Mouse (Mus musculus) intestine, embryonic 16.5 days (tissue): ENCODE results near the gene Gm3015. TPM values are rescaled to one million over a fixed set of nuclear protein-coding genes. Genes with fewer than 3 reads are reported as not detected.
"Not testable (repeated sequence)": the region's sequence is repeated elsewhere in the genome, so short reads cannot be mapped to it uniquely, and the experiment has no call there.

Experiments
- ATAC-seq: fragments of 200-750 bp; cut with Nextera tagmentation; 2 replicates; pipeline ENCODE4 v1.8.0; 2017; ENCODE audit warnings: moderate TSS enrichment, moderate library complexity
- H3K27ac ChIP-seq: fragments of 300-500 bp; sonication (generic); 2 replicates; pipeline ENCODE4 v1.5.1; 2014; ENCODE audit warnings: mild to moderate bottlenecking, low read length
- H3K27me3 ChIP-seq: fragments of 300-500 bp; sonication (generic); replicated peaks from 2 replicates; pipeline ENCODE4 v1.6.1; 2014; ENCODE audit warnings: low read length, control low read depth, mixed read lengths; ENCODE audit not compliant: control insufficient read depth, insufficient read depth
- H3K36me3 ChIP-seq: fragments of 300-500 bp; sonication (generic); 2 replicates; pipeline ENCODE4 v1.6.1; 2014; ENCODE audit warnings: low read length, control low read depth; ENCODE audit not compliant: control insufficient read depth, insufficient read depth
- H3K4me1 ChIP-seq: fragments of 300-500 bp; sonication (generic); 2 replicates; pipeline ENCODE4 v1.6.1; 2014; ENCODE audit warnings: low read length, control low read depth, mixed read lengths; ENCODE audit not compliant: control insufficient read depth, insufficient read depth
- H3K4me2 ChIP-seq: fragments of 300-500 bp; sonication (generic); 2 replicates; pipeline ENCODE4 v1.6.1; 2014; ENCODE audit warnings: low read depth, low read length, control low read depth
- H3K4me3 ChIP-seq: fragments of 300-500 bp; sonication (generic); 2 replicates; pipeline ENCODE4 v1.5.1; 2014; ENCODE audit warnings: mild to moderate bottlenecking, low read length
- H3K9ac ChIP-seq: fragments of 300-500 bp; sonication (generic); 2 replicates; pipeline ENCODE4 v1.6.1; 2014; ENCODE audit warnings: low read depth, low read length
- H3K9me3 ChIP-seq: fragments of 300-500 bp; sonication (generic); 2 replicates; pipeline ENCODE4 v1.6.1; 2016; ENCODE audit warnings: low read length, control low read depth; ENCODE audit not compliant: control insufficient read depth
- WGBS: fragments of 180-500 bp; shearing (Covaris S2); extraction: QIAGEN DNeasy Blood & Tissue Kit; methylation state at CpG from one replicate; pipeline ENCODE4 v1.1.7; 2014; 5-methylcytosine and 5-hydroxymethylcytosine counted together
- polyA plus RNA-seq: library from polyadenylated mRNA; unstranded; fragments of >200 nt; fragmentation: Nextera tagmentation; extraction: Ambion mirVana; gene quantifications from 2 replicates; pipeline ENCODE4 v1.2.1, GENCODE M21; 2015

Gene Gm3015
- not detected in 2 replicates for polyA plus RNA-seq

- not testable (repeated sequence) for ATAC-seq, H3K4me1 ChIP-seq, H3K4me3 ChIP-seq, H3K36me3 ChIP-seq, H3K27me3 ChIP-seq, H3K9ac ChIP-seq, H3K4me2 ChIP-seq, H3K9me3 ChIP-seq, H3K27ac ChIP-seq
- no CpG with 5 or more reads among the region's 1 CpGs for WGBS
These were observed at the start of gene Gm3015 for GRCm38 (mm10) chr14:42768721-42769120. Gene Gm3015 (minus strand): TSS chr14:42768821.

- ATAC-seq = not testable (repeated sequence)
These were observed 29.3 kb upstream of the Gm3015 start, which contains the start of gene Gm10377 for GRCm38 (mm10) chr14:42797887-42798286. Gene Gm10377 (minus strand): TSS chr14:42797987.

More at GRCm38 (mm10) chr14:42797887-42798286, 29.3 kb upstream of the Gm3015 start, which contains the start of gene Gm10377:
- not testable (repeated sequence) for H3K27me3 ChIP-seq, H3K27ac ChIP-seq, H3K4me3 ChIP-seq, H3K9ac ChIP-seq, H3K9me3 ChIP-seq, H3K4me2 ChIP-seq, H3K36me3 ChIP-seq, H3K4me1 ChIP-seq

Other genes starting within 250 kb of the Gm3015 start
- not detected in 2 replicates for gene Gm8024, start 244.5 kb downstream of the Gm3015 start, polyA plus RNA-seq
- gene Gm17124, start 168.9 kb downstream of the Gm3015 start, polyA plus RNA-seq = not detected in 2 replicates
- not detected in 2 replicates for gene Gm3633, start 126.9 kb downstream of the Gm3015 start, polyA plus RNA-seq
- not detected in 2 replicates for gene Gm10378, start 112.9 kb downstream of the Gm3015 start, polyA plus RNA-seq
- not detected in 2 replicates for gene Gm10377, start 29.2 kb upstream of the Gm3015 start, polyA plus RNA-seq
- not detected in 2 replicates for gene Gm21977, start 84.7 kb upstream of the Gm3015 start, polyA plus RNA-seq
- gene Gm8082, start 224.8 kb upstream of the Gm3015 start, polyA plus RNA-seq = not detected in 2 replicates
- not detected in 2 replicates for gene Gm10376, start 246.8 kb upstream of the Gm3015 start, polyA plus RNA-seq